Mouse (Mus musculus): ENCODE results near the gene Itga9. TPM values are rescaled to one million over a fixed set of nuclear protein-coding genes. Genes with fewer than 3 reads are reported as not detected.

Itga9 gene
- polyA plus RNA-seq, 1 experiment from 2014 or later = 31.9 TPM

DNA sequence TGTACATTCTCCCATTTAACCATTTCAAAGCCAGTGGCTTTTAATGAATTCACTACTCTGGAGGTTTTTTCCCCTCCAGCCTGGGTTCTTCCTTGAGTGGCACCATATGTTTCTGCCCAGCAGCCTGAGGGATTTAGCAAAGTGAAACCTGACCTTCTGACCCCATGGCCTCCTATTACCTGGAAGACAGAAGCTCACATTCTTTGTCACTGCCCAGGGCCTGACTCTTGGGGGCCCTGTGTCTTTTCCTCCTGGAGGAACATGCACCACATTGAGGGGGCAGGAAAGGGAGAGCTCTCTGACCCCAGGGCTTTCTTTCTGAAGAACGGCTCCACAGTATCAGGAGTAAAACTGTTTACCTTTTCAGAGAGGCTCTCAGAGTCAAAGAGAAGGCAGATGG, 46.9 kb downstream of the Itga9 start:
- H3K9me3 ChIP-seq (ENCODE audit: control insufficient read depth, low read length) = no peaks in the 10 kb centered on the region
- no peak overlapping the region for H3K27ac ChIP-seq (ENCODE audit: low read depth, low read length)
- ATAC-seq (ENCODE audit: low FRiP score, low TSS enrichment) = no peak
- H3K9ac ChIP-seq (ENCODE audit: low read depth, low read length) = no peak overlapping the region
- H3K4me3 ChIP-seq (ENCODE audit: low read length) = no peak overlapping the region
- H3K36me3 ChIP-seq (ENCODE audit: control insufficient read depth, insufficient read depth, low read length) = peaks cover 23% of the 10 kb centered on the region
- WGBS = 35% methylated on average over 1 of the region's 1 CpGs
- H3K27me3 ChIP-seq (ENCODE audit: control insufficient read depth, insufficient read depth, low read length) = no peaks in the 10 kb centered on the region
- H3K4me1 ChIP-seq (ENCODE audit: control insufficient read depth, insufficient read depth, low read length) = peaks cover 17% of the 10 kb centered on the region
- H3K4me2 ChIP-seq (replicated peaks; ENCODE audit: low read depth, low read length) = no peak overlapping the region

DNA sequence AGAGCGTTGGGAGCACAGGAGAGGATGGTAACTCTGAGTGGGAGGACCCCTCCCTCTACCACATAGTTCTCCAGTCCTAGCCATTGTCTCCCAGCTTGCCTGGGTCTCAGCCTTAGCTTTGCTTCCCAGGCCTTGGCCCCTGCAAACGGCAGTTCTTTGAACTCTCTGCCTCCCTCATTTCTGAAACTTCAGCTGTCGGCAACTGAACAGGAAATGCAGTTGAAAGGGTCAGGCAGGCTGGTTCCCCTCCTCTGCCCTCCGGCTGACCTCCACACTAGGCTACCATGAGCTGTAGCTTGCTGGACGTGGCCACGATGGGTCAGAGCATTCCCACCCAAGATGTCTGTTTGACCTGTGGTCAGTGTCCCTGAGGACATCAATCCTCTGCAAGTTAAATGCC, 48.5 kb downstream of the Itga9 start:
- H3K9ac ChIP-seq (ENCODE audit: low read depth, low read length) = no peak overlapping the region
- no peaks in the 10 kb centered on the region for H3K9me3 ChIP-seq (ENCODE audit: control insufficient read depth, low read length)
- 3% methylated on average over 6 of the region's 6 CpGs for whole genome bisulfite sequencing
- peaks cover 26% of the 10 kb centered on the region for H3K36me3 ChIP-seq (ENCODE audit: control insufficient read depth, insufficient read depth, low read length)
- no peak overlapping the region for H3K4me3 ChIP-seq (ENCODE audit: low read length)
- H3K27ac ChIP-seq (ENCODE audit: low read depth, low read length) = peak overlapping the region; percentile 18; the same call in 1 of the 2 replicates
- no peaks in the 10 kb centered on the region for H3K27me3 ChIP-seq (ENCODE audit: control insufficient read depth, insufficient read depth, low read length)
- H3K4me1 ChIP-seq (ENCODE audit: control insufficient read depth, insufficient read depth, low read length) = peaks cover 17% of the 10 kb centered on the region
- no peak for ATAC-seq (ENCODE audit: low FRiP score, low TSS enrichment)
- no peak overlapping the region for H3K4me2 ChIP-seq (replicated peaks; ENCODE audit: low read depth, low read length)

DNA sequence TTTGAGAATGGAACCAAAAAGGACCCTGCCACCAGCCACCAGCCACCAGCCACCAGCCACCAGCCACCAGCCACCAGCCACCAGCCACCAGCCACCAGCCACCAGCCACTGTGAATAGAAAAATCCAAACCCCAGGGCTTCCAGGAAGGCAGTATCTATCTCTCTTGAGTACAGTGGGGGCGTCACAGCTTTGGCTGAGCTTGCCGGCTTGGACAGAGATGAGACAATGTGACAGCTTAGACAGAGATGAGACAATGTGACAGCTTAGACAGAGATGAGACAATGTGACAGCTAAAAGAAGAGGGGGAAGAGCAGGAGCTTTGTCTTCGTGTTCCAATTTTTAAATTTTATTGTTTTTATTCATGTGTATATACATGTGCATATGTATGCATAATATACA, 49.2 kb downstream of the Itga9 start:
- no peak for ATAC-seq (ENCODE audit: low FRiP score, low TSS enrichment)
- H3K27me3 ChIP-seq (ENCODE audit: control insufficient read depth, insufficient read depth, low read length) = no peaks in the 10 kb centered on the region
- no peaks in the 10 kb centered on the region for H3K9me3 ChIP-seq (ENCODE audit: control insufficient read depth, low read length)
- 95% methylated on average over 3 of the region's 3 CpGs for WGBS
- H3K36me3 ChIP-seq (ENCODE audit: control insufficient read depth, insufficient read depth, low read length) = peaks cover 28% of the 10 kb centered on the region
- no peak overlapping the region for H3K4me2 ChIP-seq (replicated peaks; ENCODE audit: low read depth, low read length)
- no peak overlapping the region for H3K4me3 ChIP-seq (ENCODE audit: low read length)
- H3K27ac ChIP-seq (ENCODE audit: low read depth, low read length) = no peak overlapping the region
- no peak overlapping the region for H3K9ac ChIP-seq (ENCODE audit: low read depth, low read length)
- peaks cover 13% of the 10 kb centered on the region for H3K4me1 ChIP-seq (ENCODE audit: control insufficient read depth, insufficient read depth, low read length)

DNA sequence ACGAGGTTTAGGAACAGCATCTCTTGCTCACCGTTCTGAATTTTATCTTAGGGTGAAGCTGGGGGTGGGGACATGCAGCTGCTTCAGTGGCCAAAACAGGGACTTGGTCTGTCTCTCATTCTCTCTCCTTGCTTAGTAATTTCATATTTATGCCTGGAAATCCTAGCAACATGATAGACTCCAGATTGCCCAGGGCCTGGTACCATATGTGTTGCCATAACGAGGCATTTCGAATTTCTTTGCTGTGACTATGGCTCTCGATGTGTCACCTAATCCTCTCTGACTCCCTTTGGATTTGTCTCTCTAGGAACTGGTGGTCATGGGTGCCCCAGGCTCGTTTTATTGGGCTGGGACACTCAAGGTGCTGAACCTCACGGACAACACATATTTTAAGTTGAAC, 51.7 kb downstream of the Itga9 start:
- Histone ChIP-seq H3K9me3 (ENCODE audit: control insufficient read depth, low read length) (no peaks in the 10 kb centered on the region), H3K9ac (ENCODE audit: low read depth, low read length) (no peak overlapping the region), H3K36me3 (ENCODE audit: control insufficient read depth, insufficient read depth, low read length) (peaks cover 43% of the 10 kb centered on the region), H3K4me2 (replicated peaks; ENCODE audit: low read depth, low read length) (no peak overlapping the region), H3K27me3 (ENCODE audit: control insufficient read depth, insufficient read depth, low read length) (no peaks in the 10 kb centered on the region), H3K4me1 (ENCODE audit: control insufficient read depth, insufficient read depth, low read length) (peaks cover 6% of the 10 kb centered on the region), H3K4me3 (ENCODE audit: low read length) (no peak overlapping the region), H3K27ac (ENCODE audit: low read depth, low read length) (no peak overlapping the region)
- WGBS = 93% methylated on average over 7 of the region's 7 CpGs
- ATAC-seq (ENCODE audit: low FRiP score, low TSS enrichment) = no peak

DNA sequence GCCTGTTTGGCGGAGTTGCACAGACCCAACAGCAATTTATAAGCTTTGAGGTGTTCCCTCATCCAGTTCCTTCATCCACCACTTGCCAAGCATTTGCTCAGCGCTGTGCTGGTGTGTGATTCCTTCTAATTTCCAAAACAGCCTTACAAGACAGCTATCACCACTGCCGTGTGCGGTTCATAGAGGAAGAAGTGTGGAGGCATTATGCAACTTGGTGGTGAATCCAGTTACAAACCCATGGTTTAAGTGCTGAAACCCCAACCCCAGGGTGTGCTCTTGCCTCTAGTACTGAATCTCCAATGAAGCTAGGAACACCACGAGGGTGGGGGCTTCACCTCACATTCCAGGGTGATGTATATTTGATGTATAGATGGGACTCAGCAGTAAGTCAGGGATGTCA, 53.3 kb downstream of the Itga9 start:
- no peaks in the 10 kb centered on the region for H3K9me3 ChIP-seq (ENCODE audit: control insufficient read depth, low read length)
- peaks cover 5% of the 10 kb centered on the region for H3K4me1 ChIP-seq (ENCODE audit: control insufficient read depth, insufficient read depth, low read length)
- H3K27ac ChIP-seq (ENCODE audit: low read depth, low read length) = no peak overlapping the region
- no peaks in the 10 kb centered on the region for H3K27me3 ChIP-seq (ENCODE audit: control insufficient read depth, insufficient read depth, low read length)
- 83% methylated on average over 5 of the region's 5 CpGs for WGBS
- ATAC-seq (ENCODE audit: low FRiP score, low TSS enrichment) = no peak
- H3K4me2 ChIP-seq (replicated peaks; ENCODE audit: low read depth, low read length) = no peak overlapping the region
- no peak overlapping the region for H3K9ac ChIP-seq (ENCODE audit: low read depth, low read length)
- H3K4me3 ChIP-seq (ENCODE audit: low read length) = no peak overlapping the region
- peaks cover 48% of the 10 kb centered on the region for H3K36me3 ChIP-seq (ENCODE audit: control insufficient read depth, insufficient read depth, low read length)

DNA sequence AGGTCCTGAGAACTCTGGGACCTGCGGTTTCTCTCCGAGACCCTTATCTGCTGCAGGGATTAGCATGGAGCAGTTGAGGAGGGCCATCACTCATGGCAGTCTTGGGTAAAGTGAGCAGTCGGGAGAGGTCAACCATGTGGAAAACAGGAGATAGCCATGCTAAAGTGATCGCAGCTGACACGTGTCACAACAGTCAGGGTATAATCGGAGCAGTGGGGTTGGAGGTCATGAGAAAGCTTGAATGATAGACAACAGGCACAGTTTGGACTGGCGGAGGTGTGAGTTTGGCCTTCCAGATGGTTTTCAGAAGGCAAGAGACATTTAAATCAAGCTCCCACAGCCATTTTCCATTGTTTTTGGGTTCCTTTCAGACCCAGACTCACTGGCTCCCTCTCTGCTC, 53.8 kb downstream of the Itga9 start:
- ATAC-seq (ENCODE audit: low FRiP score, low TSS enrichment) = no peak
- H3K9ac ChIP-seq (ENCODE audit: low read depth, low read length) = no peak overlapping the region
- WGBS = 58% methylated on average over 7 of the region's 7 CpGs
- peaks cover 50% of the 10 kb centered on the region for H3K36me3 ChIP-seq (ENCODE audit: control insufficient read depth, insufficient read depth, low read length)
- peaks cover under 1% of the 10 kb centered on the region; the same call in 1 of the 2 replicates for H3K4me1 ChIP-seq (ENCODE audit: control insufficient read depth, insufficient read depth, low read length)
- H3K4me3 ChIP-seq (ENCODE audit: low read length) = no peak overlapping the region
- no peak overlapping the region for H3K27ac ChIP-seq (ENCODE audit: low read depth, low read length)
- H3K4me2 ChIP-seq (replicated peaks; ENCODE audit: low read depth, low read length) = no peak overlapping the region
- no peaks in the 10 kb centered on the region for H3K9me3 ChIP-seq (ENCODE audit: control insufficient read depth, low read length)
- no peaks in the 10 kb centered on the region for H3K27me3 ChIP-seq (ENCODE audit: control insufficient read depth, insufficient read depth, low read length)

DNA sequence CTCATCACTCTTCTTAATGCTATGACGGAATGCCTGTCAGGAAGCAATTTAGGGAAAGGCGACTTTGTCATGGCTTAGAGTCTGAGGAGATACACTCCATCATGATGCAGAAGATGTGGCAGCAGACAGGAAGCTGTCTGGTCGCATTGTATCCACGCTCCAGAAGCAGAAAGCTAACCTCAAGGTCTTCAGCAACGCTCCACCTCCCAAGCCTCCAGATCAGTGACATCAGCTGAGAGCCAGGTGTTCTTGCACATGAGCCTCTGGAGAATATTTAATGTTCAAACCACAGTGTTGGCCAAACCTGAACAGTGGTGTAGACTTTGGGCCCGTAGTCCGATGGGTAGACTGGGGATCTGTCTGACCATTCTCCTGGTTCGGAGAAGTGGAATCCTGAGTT, 55.5 kb downstream of the Itga9 start:
- no peak overlapping the region for H3K4me3 ChIP-seq (ENCODE audit: low read length)
- 92% methylated on average over 8 of the region's 8 CpGs for WGBS
- H3K4me2 ChIP-seq (replicated peaks; ENCODE audit: low read depth, low read length) = no peak overlapping the region
- no peak overlapping the region for H3K9ac ChIP-seq (ENCODE audit: low read depth, low read length)
- H3K27me3 ChIP-seq (ENCODE audit: control insufficient read depth, insufficient read depth, low read length) = no peaks in the 10 kb centered on the region
- H3K4me1 ChIP-seq (ENCODE audit: control insufficient read depth, insufficient read depth, low read length) = no peaks in the 10 kb centered on the region
- no peak for ATAC-seq (ENCODE audit: low FRiP score, low TSS enrichment)
- H3K9me3 ChIP-seq (ENCODE audit: control insufficient read depth, low read length) = no peaks in the 10 kb centered on the region
- H3K36me3 ChIP-seq (ENCODE audit: control insufficient read depth, insufficient read depth, low read length) = peaks cover 61% of the 10 kb centered on the region
- H3K27ac ChIP-seq (ENCODE audit: low read depth, low read length) = no peak overlapping the region

DNA sequence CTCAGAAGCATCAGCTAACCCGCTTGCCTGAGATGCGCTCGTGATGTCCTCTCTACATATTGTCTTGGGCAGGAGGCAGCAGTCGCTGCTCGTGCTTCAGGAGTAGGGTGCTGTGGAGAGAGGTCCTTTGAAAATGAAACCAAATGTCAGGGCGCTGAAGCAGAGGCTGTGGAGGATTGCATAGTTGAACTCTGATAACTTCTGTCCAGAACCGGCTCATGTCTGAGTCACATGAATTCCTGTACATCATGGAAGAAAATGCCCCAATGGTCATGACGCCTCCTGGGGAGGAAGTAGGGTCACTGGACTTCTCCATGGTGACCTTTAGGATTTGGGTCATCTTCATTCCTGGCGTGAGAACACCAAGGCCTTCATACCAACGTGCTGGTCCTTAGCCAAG, 56.0 kb downstream of the Itga9 start:
- Histone ChIP-seq H3K4me2 (replicated peaks; ENCODE audit: low read depth, low read length) (no peak overlapping the region), H3K27ac (ENCODE audit: low read depth, low read length) (no peak overlapping the region), H3K27me3 (ENCODE audit: control insufficient read depth, insufficient read depth, low read length) (no peaks in the 10 kb centered on the region), H3K4me1 (ENCODE audit: control insufficient read depth, insufficient read depth, low read length) (no peaks in the 10 kb centered on the region), H3K9me3 (ENCODE audit: control insufficient read depth, low read length) (no peaks in the 10 kb centered on the region), H3K36me3 (ENCODE audit: control insufficient read depth, insufficient read depth, low read length) (peaks cover 62% of the 10 kb centered on the region), H3K4me3 (ENCODE audit: low read length) (no peak overlapping the region), H3K9ac (ENCODE audit: low read depth, low read length) (no peak overlapping the region)
- no peak for ATAC-seq (ENCODE audit: low FRiP score, low TSS enrichment)
- 91% methylated on average over 10 of the region's 10 CpGs for WGBS

DNA sequence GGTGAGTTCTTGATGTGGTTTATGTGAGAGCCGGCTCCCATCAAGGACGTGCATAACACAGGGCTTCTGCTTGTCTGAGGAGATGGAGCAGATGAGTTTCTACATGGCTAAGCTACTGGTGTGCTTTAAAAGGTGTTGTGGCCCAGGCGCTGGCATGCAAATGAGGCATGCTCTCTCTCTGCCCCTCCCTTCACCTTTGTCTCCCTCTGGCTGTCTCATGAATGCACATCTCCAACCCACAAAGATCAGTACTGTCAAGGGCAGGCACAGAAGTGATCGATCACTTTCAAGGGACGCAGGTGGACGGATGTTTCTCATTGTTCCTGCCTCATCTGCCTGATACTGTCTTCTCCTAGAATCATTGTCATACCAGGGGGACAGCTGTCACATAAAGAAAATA, 57.4 kb downstream of the Itga9 start:
- Histone ChIP-seq H3K36me3 (ENCODE audit: control insufficient read depth, insufficient read depth, low read length) (peaks cover 62% of the 10 kb centered on the region), H3K4me2 (replicated peaks; ENCODE audit: low read depth, low read length) (no peak overlapping the region), H3K9ac (ENCODE audit: low read depth, low read length) (no peak overlapping the region), H3K27ac (ENCODE audit: low read depth, low read length) (no peak overlapping the region), H3K4me3 (ENCODE audit: low read length) (no peak overlapping the region), H3K9me3 (ENCODE audit: control insufficient read depth, low read length) (no peaks in the 10 kb centered on the region), H3K27me3 (ENCODE audit: control insufficient read depth, insufficient read depth, low read length) (no peaks in the 10 kb centered on the region), H3K4me1 (ENCODE audit: control insufficient read depth, insufficient read depth, low read length) (no peaks in the 10 kb centered on the region)
- ATAC-seq (ENCODE audit: low FRiP score, low TSS enrichment) = no peak
- 80% methylated on average over 6 of the region's 6 CpGs for WGBS

DNA sequence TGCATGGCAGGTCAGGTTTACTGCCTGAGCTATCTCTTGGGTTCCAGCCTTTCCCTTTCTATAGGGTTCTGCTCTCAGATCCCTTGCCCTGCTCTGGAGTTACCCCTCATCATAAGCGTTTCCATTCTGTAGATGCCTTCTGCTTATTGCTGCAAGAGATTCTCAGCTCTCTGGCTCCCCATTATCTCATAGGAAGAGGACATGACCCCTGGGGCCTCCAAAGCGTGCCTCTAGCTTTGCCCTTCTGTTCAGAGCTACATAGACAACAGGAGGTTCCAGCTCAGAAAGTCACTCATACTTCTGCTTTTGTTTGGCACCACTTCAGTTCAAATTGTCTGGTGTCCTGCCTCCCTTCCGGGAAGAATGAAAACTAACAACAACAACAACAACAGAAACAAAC, 59.6 kb downstream of the Itga9 start:
- Histone ChIP-seq H3K4me3 (ENCODE audit: low read length) (no peak overlapping the region), H3K27me3 (ENCODE audit: control insufficient read depth, insufficient read depth, low read length) (no peaks in the 10 kb centered on the region), H3K27ac (ENCODE audit: low read depth, low read length) (no peak overlapping the region), H3K4me2 (replicated peaks; ENCODE audit: low read depth, low read length) (no peak overlapping the region), H3K4me1 (ENCODE audit: control insufficient read depth, insufficient read depth, low read length) (no peaks in the 10 kb centered on the region), H3K9ac (ENCODE audit: low read depth, low read length) (no peak overlapping the region), H3K36me3 (ENCODE audit: control insufficient read depth, insufficient read depth, low read length) (peaks cover 66% of the 10 kb centered on the region), H3K9me3 (ENCODE audit: control insufficient read depth, low read length) (no peaks in the 10 kb centered on the region)
- WGBS = 80% methylated on average over 3 of the region's 3 CpGs
- ATAC-seq (ENCODE audit: low FRiP score, low TSS enrichment) = no peak

Measured in kidney, embryonic 14.5 days (tissue).